Mouse (Mus musculus) forebrain, embryonic 11.5 days (tissue): ENCODE results near the gene Hyal3. TPM values are rescaled to one million over a fixed set of nuclear protein-coding genes. Genes with fewer than 3 reads are reported as not detected.
A peak's percentile ranks its signal among the peaks of the same experiment; 100 is the strongest.

ENCODE experiments used
- ATAC-seq: fragments of 200-750 bp; cut with Nextera tagmentation; replicated peaks from 2 replicates; pipeline ENCODE4 v1.8.0; 2017; ENCODE audit warnings: moderate TSS enrichment; ENCODE audit not compliant: low FRiP score
- DNase-seq: peaks from one replicate; pipeline ENCODE4 v3.0.0-alpha.2; 2017; ENCODE audit warnings: low spot score
- H3K27ac ChIP-seq: fragments of 300-500 bp; sonication (generic); 2 replicates; pipeline ENCODE4 v1.5.1; 2014; ENCODE audit warnings: low read depth, low read length
- H3K27me3 ChIP-seq: fragments of 300-500 bp; sonication (generic); 2 replicates; pipeline ENCODE4 v1.6.1; 2014; ENCODE audit warnings: mild to moderate bottlenecking, low read length, mixed read lengths; ENCODE audit not compliant: control insufficient read depth, insufficient read depth
- H3K36me3 ChIP-seq: fragments of 300-500 bp; sonication (generic); 2 replicates; pipeline ENCODE4 v1.6.1; 2014; ENCODE audit warnings: mild to moderate bottlenecking, low read length, moderate library complexity, mixed read lengths; ENCODE audit not compliant: control insufficient read depth, insufficient read depth
- H3K4me1 ChIP-seq: fragments of 300-500 bp; sonication (generic); replicated peaks from 2 replicates; pipeline ENCODE4 v1.6.1; 2014; ENCODE audit warnings: low read length, mixed read lengths; ENCODE audit not compliant: control insufficient read depth, insufficient read depth
- H3K4me2 ChIP-seq: fragments of 300-500 bp; sonication (generic); 2 replicates; pipeline ENCODE4 v1.6.1; 2014; ENCODE audit warnings: low read depth, mild to moderate bottlenecking, low read length, moderate library complexity, mixed read lengths; ENCODE audit not compliant: severe bottlenecking
- H3K4me3 ChIP-seq: fragments of 300-500 bp; sonication (generic); 2 replicates; pipeline ENCODE4 v1.5.1; 2014; ENCODE audit warnings: low read depth, low read length
- H3K9ac ChIP-seq: fragments of 300-500 bp; sonication (generic); 2 replicates; pipeline ENCODE4 v1.6.1; 2014; ENCODE audit warnings: low read length
- H3K9me3 ChIP-seq: fragments of 300-500 bp; sonication (generic); 2 replicates; pipeline ENCODE4 v1.6.1; 2016; ENCODE audit warnings: low read length, mixed read lengths; ENCODE audit not compliant: control insufficient read depth
- WGBS: fragments of 180-500 bp; shearing (Covaris S2); extraction: QIAGEN DNeasy Blood & Tissue Kit; methylation state at CpG from one replicate; pipeline ENCODE4 v1.1.7; 2014; 5-methylcytosine and 5-hydroxymethylcytosine counted together
- polyA plus RNA-seq: library from polyadenylated mRNA; unstranded; fragments of >200 nt; fragmentation: Nextera tagmentation; extraction: Ambion mirVana; gene quantifications from 2 replicates; pipeline ENCODE4 v1.2.1, GENCODE M21; 2014

Hyal3 gene
- polyA plus RNA-seq, 1 experiment from 2014 or later = not detected

GRCm38 (mm10) chr9:107582509-107583062 is 2.0 kb downstream of the Hyal3 start:
- Histone ChIP-seq H3K4me1 (peaks cover 12% of the 10 kb centered on the region), H3K9ac (no peak overlapping the region), H3K4me2 (no peak overlapping the region), H3K36me3 (no peaks in the 10 kb centered on the region), H3K27ac (no peak overlapping the region), H3K9me3 (no peaks in the 10 kb centered on the region), H3K27me3 (no peaks in the 10 kb centered on the region), H3K4me3 (no peak overlapping the region)
- DNase-seq = no peak
- ATAC-seq = no peak
- WGBS = 93% methylated on average over 7 of the region's 7 CpGs

GRCm38 (mm10) chr9:107583174-107583573 is 2.6 kb downstream of the Hyal3 start:
- H3K27me3 ChIP-seq = no peaks in the 10 kb centered on the region
- no peak for ATAC-seq
- WGBS = 92% methylated on average over 14 of the region's 14 CpGs

GRCm38 (mm10) chr9:107586504-107586903 is 5.9 kb downstream of the Hyal3 start:
- Histone ChIP-seq H3K36me3 (peaks cover 3% of the 10 kb centered on the region; the same call in 1 of the 2 replicates), H3K9ac (no peak overlapping the region), H3K4me3 (no peak overlapping the region), H3K27me3 (no peaks in the 10 kb centered on the region), H3K4me2 (no peak overlapping the region), H3K4me1 (peaks cover 5% of the 10 kb centered on the region; the same call in 1 of the 2 replicates), H3K27ac (no peak overlapping the region), H3K9me3 (no peaks in the 10 kb centered on the region)
- DNase-seq (no peak), ATAC-seq (no peak)
- WGBS = 95% methylated on average over 5 of the region's 5 CpGs

More at GRCm38 (mm10) chr9:107583174-107583573, 2.6 kb downstream of the Hyal3 start:
- peaks cover 12% of the 10 kb centered on the region for H3K4me1 ChIP-seq
- no peak overlapping the region for H3K9ac ChIP-seq
- no peak overlapping the region for H3K4me2 ChIP-seq
- H3K27ac ChIP-seq = no peak overlapping the region
- no peaks in the 10 kb centered on the region for H3K36me3 ChIP-seq
- no peaks in the 10 kb centered on the region for H3K9me3 ChIP-seq
- no peak for DNase-seq
- no peak overlapping the region for H3K4me3 ChIP-seq

DNA sequence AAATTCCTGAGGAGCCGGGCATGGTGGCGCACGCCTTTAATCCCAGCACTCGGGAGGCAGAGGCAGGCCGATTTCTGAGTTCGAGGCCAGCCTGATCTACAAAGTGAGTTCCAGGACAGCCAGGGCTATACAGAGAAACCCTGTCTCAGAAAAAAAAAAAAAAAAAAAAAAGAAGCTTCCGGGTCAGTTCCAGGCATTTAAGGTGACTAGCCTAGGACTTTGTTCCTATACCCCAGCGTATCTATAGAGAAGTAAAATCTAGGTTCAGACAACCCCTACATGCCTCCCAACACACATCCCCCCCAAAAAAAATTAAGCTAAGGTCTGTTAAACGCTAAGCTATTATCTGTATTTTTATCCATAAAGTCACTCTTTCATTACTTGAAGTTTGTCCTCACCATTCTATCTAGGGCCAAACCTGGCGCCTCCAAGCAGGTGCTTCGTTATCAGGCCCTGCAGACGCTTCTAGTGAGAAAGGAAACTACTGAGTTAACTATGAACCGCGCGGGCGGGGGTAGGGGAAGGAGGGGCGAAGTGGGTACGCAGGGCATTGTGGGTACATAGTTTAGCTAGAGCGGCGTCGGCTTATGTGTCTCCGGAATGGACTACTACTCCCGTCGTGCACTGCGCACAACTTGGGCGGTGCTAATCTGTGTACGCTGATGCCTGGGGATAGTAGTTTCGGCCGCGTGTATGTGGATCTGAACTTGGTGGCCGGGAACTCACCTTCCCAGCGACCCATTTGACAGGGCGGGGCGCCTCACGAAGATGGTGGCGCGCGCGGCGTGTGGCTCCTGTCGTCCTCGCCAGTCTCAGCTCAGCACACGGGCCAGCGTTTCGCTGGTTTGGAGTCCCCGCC is 6.6 kb downstream of the Hyal3 start, which contains the start of gene Ifrd2:
Gene Ifrd2 (plus strand): TSS at position 669 of the 859 bp plus-strand sequence.
- H3K27ac ChIP-seq = no peak within 1 kb of the TSS
- H3K9ac ChIP-seq = peak within 1 kb of the TSS; percentile 68
- peaks cover 3% of the 10 kb centered on the region; the same call in 1 of the 2 replicates for H3K4me1 ChIP-seq
- H3K36me3 ChIP-seq = peaks cover 3% of the 10 kb centered on the region; the same call in 1 of the 2 replicates
- ATAC-seq (peak; percentile 98), DNase-seq (peak; percentile 97)
- no peaks in the 10 kb centered on the region for H3K27me3 ChIP-seq
- H3K9me3 ChIP-seq = no peaks in the 10 kb centered on the region
- peak within 1 kb of the TSS; percentile 64 for H3K4me3 ChIP-seq
- peak within 1 kb of the TSS; percentile 86 for H3K4me2 ChIP-seq
- WGBS = 13% methylated on average over 46 of the region's 46 CpGs

- Histone ChIP-seq H3K4me1 (peaks cover 3% of the 10 kb centered on the region; the same call in 1 of the 2 replicates), H3K4me2 (peak overlapping the region; percentile 86), H3K27me3 (no peaks in the 10 kb centered on the region), H3K36me3 (peaks cover 3% of the 10 kb centered on the region; the same call in 1 of the 2 replicates), H3K9ac (peak overlapping the region; percentile 68), H3K27ac (no peak overlapping the region), H3K9me3 (no peaks in the 10 kb centered on the region), H3K4me3 (peak overlapping the region; percentile 64)
- no peak for DNase-seq
- WGBS = 5% methylated on average over 33 of the region's 33 CpGs
- no peak for ATAC-seq
Observed at GRCm38 (mm10) chr9:107587833-107588639, 7.4 kb downstream of the Hyal3 start.

DNA sequence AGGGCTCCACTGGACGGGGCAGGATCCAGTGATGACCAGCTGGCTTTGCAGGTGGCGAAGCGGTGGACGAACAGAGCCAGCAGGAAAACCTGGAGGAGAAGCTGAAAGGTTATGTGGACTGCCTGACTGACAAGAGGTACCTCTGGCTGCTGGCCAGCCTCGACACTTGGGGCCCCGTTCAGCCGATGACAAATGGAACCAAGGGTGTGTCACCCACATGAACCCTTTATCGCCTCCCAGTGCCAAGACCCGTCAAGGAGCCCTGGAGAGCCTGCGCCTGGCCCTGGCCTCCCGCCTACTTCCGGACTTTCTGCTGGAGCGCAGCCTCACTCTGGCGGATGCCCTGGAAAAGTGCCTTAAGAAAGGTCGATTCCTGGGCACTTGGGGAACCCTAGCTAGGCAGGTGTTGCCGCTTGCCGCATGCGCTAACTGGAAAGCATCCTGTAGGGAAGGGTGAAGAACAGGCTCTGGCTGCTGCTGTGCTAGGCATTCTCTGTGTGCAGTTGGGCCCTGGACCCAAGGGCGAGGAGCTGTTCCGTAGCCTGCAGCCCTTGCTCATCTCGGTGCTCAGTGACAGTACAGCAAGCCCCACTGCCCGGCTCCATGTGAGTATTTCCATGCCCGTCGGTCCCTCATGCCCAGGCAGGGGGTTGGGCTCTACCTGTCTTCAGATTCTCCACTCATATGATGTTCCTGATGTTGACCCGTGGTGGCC is 9.6 kb downstream of the Hyal3 start:
- Histone ChIP-seq H3K4me1 (peaks cover 3% of the 10 kb centered on the region; the same call in 1 of the 2 replicates), H3K36me3 (peaks cover 3% of the 10 kb centered on the region; the same call in 1 of the 2 replicates), H3K9ac (no peak overlapping the region), H3K27ac (no peak overlapping the region), H3K4me2 (no peak overlapping the region), H3K9me3 (no peaks in the 10 kb centered on the region), H3K27me3 (no peaks in the 10 kb centered on the region), H3K4me3 (no peak overlapping the region)
- no peak for DNase-seq
- WGBS = 93% methylated on average over 25 of the region's 25 CpGs
- ATAC-seq = no peak

DNA sequence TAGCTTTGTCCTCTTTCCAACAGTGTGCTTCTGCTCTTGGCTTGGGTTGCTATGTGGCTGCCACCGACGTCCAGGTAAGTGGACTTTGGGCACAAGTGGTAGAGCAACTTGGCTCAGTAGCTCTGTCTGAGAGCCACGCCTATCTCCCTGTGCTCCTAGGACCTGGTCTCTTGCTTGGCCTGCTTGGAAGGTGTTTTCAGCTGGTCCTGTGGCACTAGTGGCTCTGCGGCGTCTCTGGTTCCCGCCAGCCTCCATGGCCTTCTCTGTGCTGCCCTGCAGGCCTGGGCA is 10.1 kb downstream of the Hyal3 start:
- Histone ChIP-seq H3K4me1 (peaks cover 3% of the 10 kb centered on the region; the same call in 1 of the 2 replicates), H3K27me3 (no peaks in the 10 kb centered on the region), H3K27ac (no peak overlapping the region), H3K4me3 (no peak overlapping the region), H3K9ac (no peak overlapping the region), H3K36me3 (peaks cover 3% of the 10 kb centered on the region; the same call in 1 of the 2 replicates), H3K4me2 (no peak overlapping the region), H3K9me3 (no peaks in the 10 kb centered on the region)
- no peak for DNase-seq
- ATAC-seq = no peak
- WGBS = 96% methylated on average over 6 of the region's 6 CpGs
